Mouse (Mus musculus) MEL (cell line): ENCODE measurements around the gene B3gat1. TPM values are rescaled to one million over a fixed set of nuclear protein-coding genes. Genes with fewer than 3 reads are reported as not detected.

ENCODE experiments used
- DNase-seq: peaks from one replicate; pipeline ENCODE4 v3.0.0; 2011; ENCODE audit warnings: low read depth, low spot score
- H3K27ac ChIP-seq: 2 replicates; pipeline ENCODE4 v1.5.1; 2012; ENCODE audit warnings: low read depth, mild to moderate bottlenecking, control low read depth, low read length, moderate library complexity; ENCODE audit not compliant: control insufficient read depth
- H3K27me3 ChIP-seq, 2 experiments: fragments of 150-350 bp in 1 of 2; sonication (generic) in 1 of 2; 2 replicates each; pipeline ENCODE4 v1.6.1; 2012; ENCODE audit warnings: low read length in 2 of 2, mild to moderate bottlenecking in 2 of 2, improper control_type of control experiment in 1 of 2, moderate library complexity in 1 of 2; ENCODE audit not compliant: insufficient read depth in 2 of 2, control insufficient read depth in 1 of 2
- H3K36me3 ChIP-seq, 2 experiments: 2 replicates each; pipeline ENCODE4 v1.6.1; 2012 to 2014; ENCODE audit warnings: low read length in 2 of 2, improper control_type of control experiment in 1 of 2, inconsistent platforms in 1 of 2, mild to moderate bottlenecking in 1 of 2; ENCODE audit not compliant: insufficient read depth in 2 of 2, control insufficient read depth in 1 of 2
- H3K4me1 ChIP-seq, 2 experiments: fragments of 150-350 bp in 1 of 2; sonication (generic) in 1 of 2; 2 replicates each; pipeline ENCODE4 v1.6.1; 2012; ENCODE audit warnings: low read length in 2 of 2, improper control_type of control experiment in 1 of 2, mild to moderate bottlenecking in 1 of 2; ENCODE audit not compliant: insufficient read depth in 2 of 2, control insufficient read depth in 1 of 2
- H3K4me3 ChIP-seq, 2 experiments: fragments of 150-350 bp in 1 of 2; sonication (generic) in 1 of 2; 2 replicates each; pipeline ENCODE4 v1.5.1; 2012; ENCODE audit warnings: low read depth in 2 of 2, low read length in 2 of 2, mild to moderate bottlenecking in 2 of 2, moderate library complexity in 2 of 2, control low read depth in 1 of 2, improper control_type of control experiment in 1 of 2; ENCODE audit not compliant: control insufficient read depth in 1 of 2, insufficient read depth in 1 of 2
- H3K79me2 ChIP-seq: 2 replicates; pipeline ENCODE4 v1.6.1; 2012; ENCODE audit warnings: mild to moderate bottlenecking, low read length, moderate library complexity; ENCODE audit not compliant: control insufficient read depth, poor library complexity, insufficient read depth
- H3K9ac ChIP-seq: 2 replicates; pipeline ENCODE4 v1.6.1; 2012; ENCODE audit warnings: low read depth, mild to moderate bottlenecking, control low read depth, low read length, moderate library complexity; ENCODE audit not compliant: control insufficient read depth, poor library complexity, severe bottlenecking
- H3K9me3 ChIP-seq: fragments of 150-350 bp; sonication (generic); replicated peaks from 2 replicates; pipeline ENCODE4 v1.6.1; 2012; ENCODE audit warnings: mild to moderate bottlenecking, low read length, improper control_type of control experiment, moderate library complexity; ENCODE audit not compliant: insufficient read depth
- BHLHE40 ChIP-seq: IDR thresholded peaks from 2 replicates; pipeline ENCODE4 v1.6.1; 2012; ENCODE audit warnings: low read depth, mild to moderate bottlenecking, inconsistent platforms, low read length, improper control_type of control experiment, borderline replicate concordance
- CHD1 ChIP-seq: IDR thresholded peaks from 2 replicates; pipeline ENCODE4 v1.6.1; 2012; ENCODE audit warnings: low read depth, mild to moderate bottlenecking, inconsistent platforms, low read length, improper control_type of control experiment
- CHD2 ChIP-seq: IDR thresholded peaks from 2 replicates; pipeline ENCODE4 v1.6.1; 2011; ENCODE audit warnings: low read length, improper control_type of control experiment
- E2F4 ChIP-seq: IDR thresholded peaks from 2 replicates; pipeline ENCODE4 v1.6.1; 2011; ENCODE audit warnings: low read depth, low read length, improper control_type of control experiment, borderline replicate concordance
- ELF1 ChIP-seq: IDR thresholded peaks from 2 replicates; pipeline ENCODE4 v1.6.1; 2014; ENCODE audit warnings: low read depth, mild to moderate bottlenecking, inconsistent platforms, low read length, improper control_type of control experiment, moderate library complexity
- EP300 ChIP-seq, 2 experiments: IDR thresholded peaks; 2 replicates each; pipeline ENCODE4 v1.6.1; 2011; ENCODE audit warnings: improper control_type of control experiment in 2 of 2, low read length in 2 of 2, low read depth in 1 of 2, mild to moderate bottlenecking in 1 of 2
- ETS1 ChIP-seq: IDR thresholded peaks from 2 replicates; pipeline ENCODE4 v1.6.1; 2012; ENCODE audit warnings: low read depth, mild to moderate bottlenecking, inconsistent platforms, low read length, improper control_type of control experiment, moderate library complexity
- KAT2A ChIP-seq: conservative IDR thresholded peaks from 2 replicates; pipeline ENCODE4 v1.6.1; 2012; ENCODE audit warnings: low read depth, low read length, improper control_type of control experiment, inconsistent platforms
- MAFK ChIP-seq: IDR thresholded peaks from 2 replicates; pipeline ENCODE4 v1.6.1; 2011; ENCODE audit warnings: low read depth, mild to moderate bottlenecking, low read length, improper control_type of control experiment, borderline replicate concordance
- MAZ ChIP-seq: IDR thresholded peaks from 2 replicates; pipeline ENCODE4 v1.6.1; 2012; ENCODE audit warnings: low read depth, mild to moderate bottlenecking, inconsistent platforms, low read length, improper control_type of control experiment
- MEF2A ChIP-seq: IDR thresholded peaks from 2 replicates; pipeline ENCODE4 v1.6.1; 2014; ENCODE audit warnings: low read depth, mild to moderate bottlenecking, inconsistent platforms, low read length, improper control_type of control experiment; ENCODE audit not compliant: poor library complexity, insufficient replicate concordance, severe bottlenecking; ENCODE audit errors: extremely low read depth
- MYC ChIP-seq: IDR thresholded peaks from 2 replicates; pipeline ENCODE4 v1.6.1; 2011; ENCODE audit warnings: low read depth, mild to moderate bottlenecking, low read length, improper control_type of control experiment, moderate library complexity
- NELFE ChIP-seq: IDR thresholded peaks from 2 replicates; pipeline ENCODE4 v1.6.1; 2011; ENCODE audit warnings: low read depth, low read length, improper control_type of control experiment
- POLR2A ChIP-seq, 2 experiments: IDR thresholded peaks; 2 replicates each; pipeline ENCODE4 v1.6.1; 2011 to 2012; ENCODE audit warnings: low read length in 2 of 2, mild to moderate bottlenecking in 2 of 2, control low read depth in 1 of 2, improper control_type of control experiment in 1 of 2, low read depth in 1 of 2, moderate library complexity in 1 of 2; ENCODE audit not compliant: control insufficient read depth in 1 of 2, insufficient read depth in 1 of 2, poor library complexity in 1 of 2
- POLR2AphosphoS2 ChIP-seq: IDR thresholded peaks from 2 replicates; pipeline ENCODE4 v1.6.1; 2011; ENCODE audit warnings: low read length, improper control_type of control experiment
- POLR2AphosphoS5 ChIP-seq: IDR thresholded peaks from 2 replicates; pipeline ENCODE4 v1.6.1; 2012; ENCODE audit warnings: low read depth, borderline replicate concordance, mild to moderate bottlenecking, inconsistent platforms, low read length, moderate library complexity, mixed read lengths
- SMC3 ChIP-seq: IDR thresholded peaks from 2 replicates; pipeline ENCODE4 v1.6.1; 2011; ENCODE audit warnings: low read depth, low read length, improper control_type of control experiment
- TBP ChIP-seq: IDR thresholded peaks from 2 replicates; pipeline ENCODE4 v1.8.0; 2011; ENCODE audit warnings: low read depth, low read length, improper control_type of control experiment
- USF1 ChIP-seq: IDR thresholded peaks from 2 replicates; pipeline ENCODE4 v1.6.1; 2014; ENCODE audit warnings: low read depth, mild to moderate bottlenecking, inconsistent platforms, low read length, improper control_type of control experiment, moderate library complexity
- USF2 ChIP-seq, 2 experiments: IDR thresholded peaks; 2 replicates each; pipeline ENCODE4 v1.6.1; 2011 to 2012; ENCODE audit warnings: improper control_type of control experiment in 2 of 2, low read length in 2 of 2, borderline replicate concordance in 1 of 2, inconsistent platforms in 1 of 2, low read depth in 1 of 2, mild to moderate bottlenecking in 1 of 2; ENCODE audit not compliant: insufficient read depth in 1 of 2
- ZC3H11A ChIP-seq: IDR thresholded peaks from 2 replicates; pipeline ENCODE4 v1.6.1; 2012; ENCODE audit warnings: low read depth, mild to moderate bottlenecking, inconsistent platforms, low read length, improper control_type of control experiment
- ZKSCAN1 ChIP-seq: IDR thresholded peaks from 2 replicates; pipeline ENCODE4 v1.6.1; 2012; ENCODE audit warnings: low read depth, mild to moderate bottlenecking, inconsistent platforms, low read length, improper control_type of control experiment, moderate library complexity
- ZMIZ1 ChIP-seq: IDR thresholded peaks from 2 replicates; pipeline ENCODE4 v1.6.1; 2012; ENCODE audit warnings: low read depth, mild to moderate bottlenecking, inconsistent platforms, low read length, improper control_type of control experiment, moderate library complexity
- ZNF384 ChIP-seq: IDR thresholded peaks from 2 replicates; pipeline ENCODE4 v1.6.1; 2012; ENCODE audit warnings: low read depth, mild to moderate bottlenecking, inconsistent platforms, low read length, improper control_type of control experiment
- polyA plus RNA-seq, 2 experiments: library from polyadenylated mRNA; stranded (reverse) in 1 of 2; unstranded in 1 of 2; fragments of >175 nt in 1 of 2; fragments of >200 nt in 1 of 2; gene quantifications; 2 replicates each; pipeline versions ENCODE4 v1.2.1 to v1.2.4; 2012; ENCODE audit warnings: low replicate concordance in 2 of 2, low read depth in 1 of 2; ENCODE audit not compliant: insufficient read length in 2 of 2, insufficient read depth in 1 of 2, missing spikeins in 1 of 2
- total RNA-seq: library from RNA; depleted of rRNA; stranded (reverse); fragments of 300-350 nt; gene quantifications from 2 replicates; pipeline ENCODE4 v1.2.3, GENCODE M21; 2012

B3gat1 gene
- total and polyA plus RNA-seq, 3 experiments = not detected

GRCm38 (mm10) chr9:26804321-26804720 is 70.8 kb downstream of the B3gat1 start:
- Histone ChIP-seq H3K9ac (no peak overlapping the region), H3K36me3 (no peaks in the 10 kb centered on the region), H3K4me3 (no peak overlapping the region), H3K79me2 (no peaks in the 10 kb centered on the region), H3K4me1 (no peaks in the 10 kb centered on the region), H3K27ac (no peak overlapping the region), H3K27me3 (no peaks in the 10 kb centered on the region), H3K9me3 (no peaks in the 10 kb centered on the region)
- DNase-seq = no peak
- TF ChIP-seq MYC (no peak), E2F4 (no peak), POLR2AphosphoS2 (no peak)

- H3K4me3 ChIP-seq = no peak within 1 kb of the TSS
- no peak within 1 kb of the TSS for H3K27ac ChIP-seq
Observed at GRCm38 (mm10) chr9:26805935-26806666, 72.6 kb downstream of the B3gat1 start, which contains the start of gene Glb1l2. Gene Glb1l2 (minus strand): TSS chr9:26806468.

GRCm38 (mm10) chr9:26808735-26809134 is 75.2 kb downstream of the B3gat1 start:
- Histone ChIP-seq H3K27me3 (no peaks in the 10 kb centered on the region), H3K4me3 (no peak overlapping the region), H3K79me2 (no peaks in the 10 kb centered on the region), H3K4me1 (no peaks in the 10 kb centered on the region), H3K36me3 (no peaks in the 10 kb centered on the region), H3K27ac (no peak overlapping the region), H3K9ac (no peak overlapping the region), H3K9me3 (no peaks in the 10 kb centered on the region)
- TF ChIP-seq MAZ (no peak), MYC (no peak), NELFE (no peak), ZC3H11A (no peak), MAFK (no peak), CHD2 (no peak), USF1 (no peak), ETS1 (no peak), E2F4 (no peak), EP300 (IDR thresholded peaks at IDR 0.05; ENCODE audit: low read depth in 1 of 2, low read length in 2 of 2) (no peak), ELF1 (no peak)
- DNase-seq = no peak

More at GRCm38 (mm10) chr9:26805935-26806666, 72.6 kb downstream of the B3gat1 start, which contains the start of gene Glb1l2:
- Histone ChIP-seq H3K9me3 (no peaks in the 10 kb centered on the region), H3K36me3 (no peaks in the 10 kb centered on the region), H3K4me1 (no peaks in the 10 kb centered on the region), H3K27me3 (no peaks in the 10 kb centered on the region), H3K79me2 (no peaks in the 10 kb centered on the region), H3K9ac (no peak within 1 kb of the TSS)
- no peak for DNase-seq
- TF ChIP-seq CHD1 (no peak), E2F4 (no peak), ZKSCAN1 (no peak), ZMIZ1 (no peak), POLR2A (IDR thresholded peaks at IDR 0.05; ENCODE audit: control insufficient read depth in 1 of 2, insufficient read depth in 1 of 2, low read depth in 1 of 2, low read length in 2 of 2, poor library complexity in 1 of 2) (no peak), BHLHE40 (no peak), MEF2A (no peak), KAT2A (no peak), EP300 (IDR thresholded peaks at IDR 0.05; ENCODE audit: low read depth in 1 of 2, low read length in 2 of 2) (no peak), ZC3H11A (no peak), SMC3 (no peak), POLR2AphosphoS5 (no peak), CHD2 (no peak), USF2 (IDR thresholded peaks at IDR 0.05; ENCODE audit: borderline replicate concordance in 1 of 2, insufficient read depth in 1 of 2, low read depth in 1 of 2, low read length in 2 of 2) (no peak), TBP (no peak), ZNF384 (no peak)
